Mouse (Mus musculus) liver, postnatal 0 days (tissue): ENCODE results near the gene Chac1.

ENCODE experiments used
- CTCF ChIP-seq: sonication (generic); IDR thresholded peaks from 2 replicates; pipeline ENCODE4 v1.5.1; 2016; ENCODE audit warnings: antibody characterized with exemption, low read depth
- EP300 ChIP-seq: IDR thresholded peaks from 2 replicates; pipeline ENCODE4 v1.6.1; 2016; ENCODE audit warnings: antibody characterized with exemption, low read depth, mild to moderate bottlenecking

DNA sequence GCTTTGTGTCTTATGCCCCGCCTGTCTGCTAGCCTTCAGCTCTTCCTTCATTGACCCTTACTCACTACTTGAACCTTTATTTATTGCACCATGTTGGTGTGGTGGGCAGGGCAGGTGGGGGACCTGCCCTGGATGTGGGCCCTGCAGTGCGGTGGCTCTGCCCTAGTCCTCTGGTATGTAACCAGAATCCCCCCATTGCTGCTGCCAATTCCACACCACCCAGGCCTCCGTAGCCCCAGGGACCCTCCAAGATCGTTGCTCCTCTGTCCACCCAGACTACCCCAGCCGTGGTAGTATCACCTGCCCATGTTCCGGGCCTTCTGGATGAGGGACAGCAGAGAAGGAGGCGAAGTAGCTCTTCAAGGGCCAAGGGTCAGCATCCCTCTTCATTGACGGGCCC is 2.7 kb downstream of the Chac1 start:
- TF ChIP-seq EP300 (no peak), CTCF (no peak)
